Mouse (Mus musculus) kidney, adult 9 months (tissue): ENCODE results near the gene Ggt6.
A peak's percentile ranks its signal among the peaks of the same experiment; 100 is the strongest.

Source experiments
- DNase-seq: peaks from one replicate; pipeline ENCODE4 v3.0.0; 2022

Ggt6 gene

DNA sequence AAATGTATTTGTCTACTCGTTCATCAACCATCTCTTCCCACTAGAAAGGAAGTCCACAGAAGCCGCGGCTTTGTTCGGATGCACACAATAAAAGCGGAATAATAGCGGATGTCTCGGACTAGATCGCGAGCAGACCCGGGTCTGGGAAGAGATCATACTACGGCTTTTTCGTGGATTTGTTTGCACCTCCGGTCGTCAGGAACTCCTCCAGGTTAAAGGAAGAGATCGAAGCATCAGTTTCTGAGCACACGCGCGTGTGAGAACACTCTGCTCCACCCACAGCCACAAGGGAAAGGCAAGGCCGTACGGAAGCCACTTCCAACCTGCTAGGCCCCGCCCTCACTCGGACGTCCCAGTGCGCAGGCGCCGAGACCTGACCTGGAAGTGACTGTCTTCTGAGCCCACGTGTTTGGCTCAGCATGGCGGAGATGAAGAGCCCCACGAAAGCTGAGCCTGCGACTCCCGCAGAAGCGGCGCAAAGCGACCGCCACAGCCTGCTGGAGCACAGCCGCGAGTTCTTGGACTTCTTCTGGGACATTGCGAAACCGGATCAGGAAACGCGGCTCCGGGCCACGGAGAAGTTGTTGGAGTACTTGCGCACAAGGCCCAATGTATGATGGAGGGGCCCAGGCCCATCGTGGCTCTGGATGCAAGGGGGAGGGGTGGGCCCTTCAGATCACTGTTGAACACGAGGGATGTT is 5.8 kb downstream of the Ggt6 start, which contains the start of gene Mybbp1a:
Mybbp1a (plus strand) TSS at position 391 of the 700 bp plus-strand sequence.
- peak; percentile 99 for DNase-seq

- DNase-seq: peak; percentile 70
These were observed 11.2 kb downstream of the Ggt6 start for GRCm38 (mm10) chr11:72446311-72447105.

DNA sequence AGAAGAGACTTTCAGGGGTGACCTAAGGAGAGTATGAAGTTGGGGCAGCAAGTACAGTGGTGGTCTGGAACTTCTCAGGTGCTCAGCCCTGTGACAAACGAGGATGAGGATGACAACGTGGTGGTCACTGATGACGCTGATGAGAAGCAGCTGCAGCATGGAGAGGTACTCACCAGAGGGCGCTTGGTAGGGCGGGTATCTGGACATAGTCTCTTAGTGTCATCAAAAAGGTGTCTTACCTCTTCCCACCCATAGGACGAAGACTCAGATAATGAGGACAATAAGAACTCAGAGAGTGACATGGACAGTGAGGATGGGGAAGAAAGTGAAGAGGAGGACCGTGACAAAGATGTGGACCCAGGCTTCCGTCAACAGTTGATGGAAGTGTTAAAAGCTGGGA is 12.1 kb downstream of the Ggt6 start:
- no peak for DNase-seq

DNA sequence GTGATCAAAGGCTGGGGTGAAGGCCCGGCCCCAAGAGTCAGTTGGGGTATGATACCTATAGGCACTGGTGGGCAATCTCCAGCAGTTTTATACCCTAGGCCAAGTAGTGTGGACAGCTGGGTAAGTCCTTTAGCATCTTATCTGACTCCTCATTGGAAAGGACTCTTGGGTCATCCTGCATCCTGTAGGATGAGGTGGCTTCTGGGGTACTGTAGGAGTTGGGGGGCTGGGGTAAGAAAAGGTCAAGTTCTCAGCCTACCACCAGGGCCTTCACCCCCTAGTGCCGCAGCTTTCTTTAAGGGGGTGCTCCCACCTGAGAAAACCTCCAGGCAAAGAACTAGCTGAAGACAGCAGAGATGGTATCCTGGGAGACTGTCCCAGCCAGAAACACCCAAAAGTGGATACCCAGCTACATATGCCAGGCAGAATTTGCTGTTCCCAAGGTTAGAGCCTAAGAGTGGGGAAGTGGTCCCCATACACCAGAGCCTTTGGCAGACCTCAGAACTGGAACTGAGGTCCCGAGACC is 16.9 kb downstream of the Ggt6 start:
- no peak for DNase-seq

DNA sequence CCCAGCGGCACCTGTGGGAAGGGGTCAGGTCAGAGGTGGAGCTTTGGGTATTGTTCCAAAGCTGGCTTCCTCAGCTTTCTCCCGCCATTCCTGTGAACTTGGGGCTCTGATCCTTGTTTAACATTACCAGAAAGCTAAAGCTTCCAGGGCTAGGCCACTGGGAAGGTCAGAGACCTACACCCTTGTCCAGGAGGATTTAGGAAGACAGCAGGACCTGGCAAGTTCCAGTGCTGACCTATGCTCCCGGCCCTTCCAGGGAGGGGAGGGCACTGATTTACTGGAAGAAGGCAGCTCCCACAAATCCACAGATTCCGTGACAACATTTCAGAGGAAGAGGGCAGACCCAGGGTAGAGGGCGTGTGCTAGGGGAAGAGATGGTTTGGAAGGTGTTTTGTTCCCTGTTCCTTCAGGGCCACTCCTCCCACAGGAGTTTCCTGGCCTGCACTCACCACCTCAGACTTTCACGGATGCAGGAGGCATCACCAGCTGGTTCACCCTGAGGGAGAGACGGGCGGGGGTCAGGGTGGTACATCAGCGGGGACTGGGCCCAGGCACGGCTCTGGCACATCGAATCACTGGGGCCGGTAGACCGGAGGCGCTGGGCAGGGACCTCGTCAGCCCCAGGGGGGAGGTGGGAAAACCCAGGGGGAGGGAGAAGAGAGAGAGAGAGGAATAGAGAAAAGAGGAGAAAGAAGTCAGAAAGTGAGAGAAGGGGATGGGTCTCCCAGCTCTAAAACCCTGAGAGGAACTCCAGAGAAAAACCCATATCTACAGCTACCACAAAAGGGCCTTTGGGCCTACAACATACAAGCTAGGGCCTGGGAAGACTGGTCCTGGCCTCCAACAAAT is 18.0 kb downstream of the Ggt6 start:
- no peak for DNase-seq

DNA sequence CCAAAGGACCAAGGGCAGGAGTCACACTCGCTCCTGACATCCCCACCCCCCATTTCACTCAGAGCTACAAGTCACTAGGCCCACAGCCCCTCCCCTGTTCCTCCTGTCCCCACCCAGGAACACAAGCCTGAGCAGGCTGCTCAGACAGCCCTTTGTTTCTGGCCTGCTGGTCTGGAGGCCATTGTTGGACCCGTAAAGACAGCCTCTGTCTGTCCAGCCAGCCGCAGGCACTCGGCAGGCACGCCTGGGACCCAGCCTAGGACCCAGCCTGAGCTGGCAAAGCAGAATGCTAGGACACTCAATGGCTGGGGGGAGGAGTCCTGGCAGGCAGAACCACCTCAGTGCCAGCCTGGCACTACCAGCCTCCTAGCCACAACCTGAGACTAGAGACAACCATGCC is 20.4 kb downstream of the Ggt6 start:
- DNase-seq: no peak

DNA sequence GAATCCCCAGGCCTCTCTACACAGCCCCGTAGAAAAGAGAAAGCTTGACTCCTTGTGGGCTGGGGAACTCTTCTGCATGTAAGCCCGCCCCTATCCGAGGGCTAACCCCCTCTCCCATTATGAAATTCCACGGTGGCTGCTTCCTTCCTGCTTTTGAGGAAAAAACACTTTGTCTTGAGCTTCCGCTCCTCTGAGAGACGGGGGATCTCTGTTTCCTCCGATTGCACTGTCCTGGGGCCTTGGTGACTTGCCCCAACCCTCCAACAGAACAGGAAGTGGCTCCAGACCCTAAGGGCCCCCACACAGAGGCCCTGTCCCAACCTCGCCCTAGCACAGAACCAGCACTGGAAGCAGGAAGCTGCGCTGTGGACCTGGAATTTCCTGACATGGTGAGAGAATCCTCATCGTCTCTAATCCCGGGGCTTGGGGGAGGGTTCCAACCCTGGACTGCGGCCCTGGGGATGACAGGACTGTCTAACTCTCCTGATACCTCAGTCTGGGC is 22.7 kb downstream of the Ggt6 start:
- peak; percentile 75 for DNase-seq

GRCm38 (mm10) chr11:72458502-72458901 is 23.2 kb downstream of the Ggt6 start:
- no peak for DNase-seq

- DNase-seq: no peak
These were observed 26.2 kb downstream of the Ggt6 start for GRCm38 (mm10) chr11:72461500-72461981.

GRCm38 (mm10) chr11:72464821-72465220 is 29.5 kb downstream of the Ggt6 start:
- DNase-seq: no peak

DNA sequence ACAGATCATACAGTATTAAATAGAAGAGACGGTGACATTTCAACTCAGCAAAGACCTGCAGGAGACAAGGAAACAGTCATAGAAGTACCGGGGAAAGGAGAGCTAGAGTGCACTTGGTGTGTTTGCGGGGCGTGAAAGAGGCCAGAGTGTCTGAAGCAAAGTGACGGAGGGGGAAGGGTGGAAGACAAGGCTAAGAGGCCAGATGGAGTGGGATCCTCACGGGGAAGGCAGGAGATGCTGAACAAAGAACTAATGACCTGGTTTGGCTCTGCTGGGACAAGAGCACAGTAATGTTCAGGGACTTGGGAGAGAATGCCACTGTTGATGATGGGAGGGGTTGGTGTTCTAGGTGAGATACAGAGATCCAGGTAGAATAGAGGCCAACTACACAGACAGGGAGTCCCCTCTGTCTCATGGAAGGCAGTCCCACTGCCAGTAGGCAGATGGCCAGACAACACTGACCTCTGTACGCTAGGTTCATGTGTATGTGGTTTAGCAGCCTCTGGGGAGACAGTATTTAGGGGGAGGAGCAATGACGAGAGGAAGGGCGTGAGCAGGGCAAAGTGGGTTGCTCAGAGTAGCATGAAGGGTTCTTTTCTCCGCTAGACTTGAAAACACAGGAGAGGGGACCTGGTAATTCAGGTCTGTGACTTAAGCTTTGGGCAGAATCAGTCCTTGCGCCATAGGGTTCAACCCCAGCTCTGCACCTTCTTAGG is 30.8 kb downstream of the Ggt6 start:
- DNase-seq: no peak

DNA sequence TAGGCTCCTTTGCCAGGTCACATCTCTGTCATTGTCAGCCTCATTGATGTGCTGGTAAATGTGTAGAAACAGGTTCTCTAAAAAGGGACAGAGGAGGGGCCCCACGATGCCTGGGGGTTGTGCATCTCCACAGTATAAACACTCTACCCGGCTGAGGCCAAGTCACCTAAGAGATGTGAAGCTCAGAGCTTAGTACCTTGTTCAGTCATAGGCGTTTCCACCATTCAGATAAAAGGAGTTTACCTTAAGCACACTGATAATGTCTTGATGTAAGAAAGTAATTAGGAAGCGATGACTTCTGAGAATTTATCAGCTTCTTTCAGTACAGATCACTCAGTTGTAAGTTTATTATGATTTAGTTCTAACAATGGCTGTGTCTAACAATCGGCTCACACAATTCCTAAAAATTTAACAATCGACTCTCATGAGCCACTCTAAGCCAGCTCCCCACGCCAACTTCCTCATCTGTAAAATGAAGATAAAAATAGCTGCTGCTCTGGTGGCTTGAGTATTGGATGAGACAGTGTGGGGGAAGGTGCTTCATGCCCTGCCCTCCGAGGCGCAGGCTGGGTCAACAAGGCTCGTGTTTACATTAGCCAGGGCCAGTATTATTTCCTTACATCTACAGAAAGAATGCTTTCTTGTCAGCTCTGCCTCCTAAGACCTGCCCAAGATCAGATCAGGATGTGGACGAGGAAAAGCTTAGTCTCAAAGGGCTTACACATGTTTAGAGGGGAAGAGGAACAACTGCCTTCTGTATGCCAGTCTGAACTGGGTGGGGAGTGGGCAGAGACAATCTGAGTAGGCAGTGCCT is 31.6 kb downstream of the Ggt6 start:
- no peak for DNase-seq

GRCm38 (mm10) chr11:72468525-72468924 is 33.2 kb downstream of the Ggt6 start:
- no peak for DNase-seq

- peak; percentile 82 for DNase-seq
These were observed 33.9 kb downstream of the Ggt6 start for GRCm38 (mm10) chr11:72469217-72469616.

GRCm38 (mm10) chr11:72470004-72470403 is 34.7 kb downstream of the Ggt6 start:
- no peak for DNase-seq

- no peak for DNase-seq
These were observed 36.1 kb downstream of the Ggt6 start for GRCm38 (mm10) chr11:72471381-72471780.

GRCm38 (mm10) chr11:72473540-72473939 is 38.2 kb downstream of the Ggt6 start:
- no peak for DNase-seq

DNA sequence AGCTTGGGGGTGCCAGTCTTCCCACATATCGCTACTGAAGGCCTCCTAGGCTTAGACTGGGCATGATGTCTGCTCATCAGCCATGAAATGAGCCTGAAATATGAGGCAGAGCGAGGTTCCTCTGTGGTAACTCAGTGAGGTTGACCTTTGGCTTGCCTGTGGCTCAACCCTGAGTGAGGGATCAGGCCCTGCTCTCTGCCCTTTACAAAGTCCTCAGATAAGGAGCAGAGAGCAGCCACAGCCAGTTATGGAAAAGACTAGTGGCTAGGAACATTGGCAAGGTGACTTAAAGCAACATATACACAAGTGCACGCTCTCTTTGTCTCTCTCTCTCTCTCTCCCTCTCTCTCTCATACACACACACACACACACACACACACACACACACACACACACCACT is 39.6 kb downstream of the Ggt6 start:
- peak; percentile 70 for DNase-seq

DNA sequence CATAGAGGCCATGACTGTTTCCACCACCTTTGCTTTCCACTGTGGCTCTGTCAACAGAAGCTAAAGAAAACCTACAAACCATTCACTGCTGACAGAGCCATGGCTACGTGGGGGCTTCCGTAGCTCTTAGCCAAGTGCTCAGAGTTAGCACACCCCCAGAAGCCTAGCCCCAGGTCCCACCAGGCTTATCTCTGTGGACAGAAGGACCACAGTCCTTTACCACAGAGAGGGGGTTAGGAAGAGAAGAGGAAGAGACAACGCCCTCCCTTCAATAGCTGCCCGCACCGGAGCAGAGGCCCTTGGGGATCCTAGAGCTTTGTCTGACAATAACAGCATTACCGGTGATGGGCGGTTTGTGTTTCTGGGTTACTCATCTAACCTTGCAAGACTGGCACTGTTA is 40.1 kb downstream of the Ggt6 start:
- DNase-seq: no peak

DNA sequence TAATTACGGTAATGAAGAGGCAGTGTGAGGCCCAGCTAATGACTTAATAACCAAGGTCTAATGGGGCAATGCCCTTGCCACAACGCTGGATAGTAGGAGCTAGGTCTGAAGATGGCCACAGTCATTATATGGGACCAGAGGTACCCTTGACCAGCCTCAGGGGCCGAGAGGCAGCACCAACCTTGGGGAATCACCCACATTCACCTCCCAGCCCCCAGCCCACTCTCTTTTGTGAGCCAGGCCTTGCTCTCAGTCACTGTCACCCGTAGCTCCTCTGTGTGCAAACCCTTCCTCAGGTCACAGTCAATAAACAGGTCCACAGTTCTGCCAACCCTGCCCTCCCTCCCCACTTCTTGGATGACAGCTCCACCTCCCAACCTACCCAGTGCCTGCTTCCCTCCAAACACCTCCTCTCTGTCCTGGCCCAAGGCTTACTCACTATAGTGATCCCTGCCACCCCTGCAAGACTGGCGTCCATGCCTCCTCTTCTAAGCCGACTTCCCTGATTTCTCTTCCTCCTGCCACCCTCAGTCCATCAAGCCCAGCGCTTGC is 40.8 kb downstream of the Ggt6 start:
- no peak for DNase-seq

- DNase-seq: no peak
These were observed 41.9 kb downstream of the Ggt6 start for GRCm38 (mm10) chr11:72477182-72477581.
